Mouse (Mus musculus) forelimb bud, embryonic 11.5 days (tissue): ENCODE measurements around the gene Olfr33.

Experiments used
- DNase-seq: peaks from one replicate; pipeline ENCODE4 v3.0.0-alpha.2; 2012; ENCODE audit warnings: low read depth, low spot score

The Olfr33 gene

DNA sequence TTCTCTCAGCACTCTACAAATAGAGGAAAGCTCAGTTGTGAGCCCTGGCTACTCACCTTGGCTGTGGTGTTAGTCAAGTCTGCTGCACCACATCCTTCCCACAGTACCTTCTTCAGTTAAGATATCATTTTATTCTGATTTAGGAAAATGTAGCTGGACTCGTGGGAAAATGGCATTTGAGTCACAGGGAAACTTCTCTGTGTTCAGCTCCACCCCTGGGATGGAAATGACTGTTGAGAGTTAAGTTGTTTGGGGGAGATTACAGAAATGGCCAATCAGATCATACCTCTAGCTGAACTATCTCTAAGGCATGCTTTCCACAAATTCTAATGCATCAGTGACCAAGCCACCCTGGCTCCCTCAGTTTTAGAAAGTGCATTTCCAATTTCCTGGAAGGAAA lies at the start of gene Olfr33:
Gene Olfr33, minus strand, starts transcription at position 101 of the 400 bp plus-strand sequence.
- DNase-seq = no peak

DNA sequence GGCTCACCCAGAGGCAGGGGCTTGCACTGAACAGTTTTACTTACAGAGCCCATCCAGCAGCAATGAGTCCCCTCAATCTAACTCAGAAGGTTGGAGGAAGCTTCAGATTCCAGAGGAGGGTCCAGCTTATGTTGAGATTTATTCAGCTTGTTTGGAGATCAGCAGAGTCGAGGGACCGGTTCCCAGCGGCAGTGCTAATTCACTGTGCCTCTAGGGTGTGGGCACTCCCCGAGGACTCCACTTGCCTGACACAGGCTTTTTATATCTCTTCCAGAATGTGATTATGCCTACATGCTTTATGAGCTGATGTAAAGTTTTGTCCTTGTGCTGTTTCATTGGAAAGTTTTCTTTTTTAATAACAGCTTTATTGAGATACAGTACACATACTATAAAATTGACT lies 40.4 kb upstream of the Olfr33 start, which contains the start of the genes Olfr560 and Olfr78:
Gene Olfr560, minus strand, starts transcription at position 101 of the 400 bp plus-strand sequence.
Gene Olfr78, minus strand, starts transcription at position 206 of the 400 bp plus-strand sequence.
- no peak for DNase-seq

DNA sequence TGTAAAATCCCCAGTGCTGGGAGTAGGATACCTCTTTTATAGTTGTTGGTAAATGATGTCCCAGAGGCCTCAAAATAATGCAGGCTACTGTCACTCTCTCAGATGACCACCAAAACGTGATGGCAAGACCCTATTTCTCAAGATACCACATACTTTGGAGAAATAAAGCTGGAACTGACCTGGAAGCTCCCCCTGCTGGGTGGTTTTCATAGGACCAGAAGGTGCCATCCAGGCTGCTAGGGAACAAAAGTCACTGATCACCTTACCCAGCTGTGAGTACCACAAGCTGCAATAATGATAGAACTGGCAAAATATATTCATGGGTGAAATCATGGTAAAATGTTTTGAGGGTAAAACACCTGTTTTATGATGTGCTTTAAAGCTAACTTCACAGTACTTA lies 33.2 kb upstream of the Olfr33 start:
- DNase-seq = no peak

DNA sequence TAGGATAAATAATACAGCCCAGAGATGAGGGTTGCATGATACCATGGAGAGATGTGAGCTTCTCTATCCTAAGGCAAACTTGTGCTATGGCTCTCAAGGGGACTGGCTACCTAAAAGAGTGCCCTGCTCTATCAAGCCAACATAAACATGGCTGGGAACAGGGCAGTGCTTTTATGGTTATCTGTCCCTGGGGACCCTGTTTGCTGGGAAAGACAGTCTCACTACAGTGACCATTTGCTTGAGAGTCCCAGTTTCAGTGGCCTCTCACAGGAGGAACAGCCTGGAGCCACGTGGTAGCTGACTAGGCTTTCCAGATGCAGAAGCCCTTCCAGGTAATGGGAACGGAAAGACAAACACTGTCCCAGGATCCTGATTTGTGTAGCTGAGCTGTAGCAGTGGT lies 18.8 kb upstream of the Olfr33 start:
- no peak for DNase-seq

DNA sequence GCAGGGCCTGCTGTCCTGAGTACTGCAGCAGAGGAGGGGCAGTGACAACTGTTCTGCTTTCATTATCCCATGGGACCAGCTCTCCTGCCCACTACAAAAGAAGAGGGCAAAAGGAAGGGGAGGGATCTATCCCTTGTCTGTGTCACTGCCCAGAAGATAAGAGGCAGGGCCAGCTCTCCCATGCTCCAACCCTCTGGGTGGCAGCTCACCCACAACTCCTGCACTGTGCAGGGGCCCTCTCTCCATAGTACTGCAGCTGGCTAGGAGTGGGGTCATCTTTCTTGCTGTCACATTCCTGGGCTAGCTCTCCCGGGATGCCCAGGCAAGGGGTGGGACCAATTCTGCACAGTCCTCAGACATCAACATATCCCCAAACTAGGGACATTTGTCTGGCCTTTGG lies 14.9 kb upstream of the Olfr33 start:
- no peak for DNase-seq

DNA sequence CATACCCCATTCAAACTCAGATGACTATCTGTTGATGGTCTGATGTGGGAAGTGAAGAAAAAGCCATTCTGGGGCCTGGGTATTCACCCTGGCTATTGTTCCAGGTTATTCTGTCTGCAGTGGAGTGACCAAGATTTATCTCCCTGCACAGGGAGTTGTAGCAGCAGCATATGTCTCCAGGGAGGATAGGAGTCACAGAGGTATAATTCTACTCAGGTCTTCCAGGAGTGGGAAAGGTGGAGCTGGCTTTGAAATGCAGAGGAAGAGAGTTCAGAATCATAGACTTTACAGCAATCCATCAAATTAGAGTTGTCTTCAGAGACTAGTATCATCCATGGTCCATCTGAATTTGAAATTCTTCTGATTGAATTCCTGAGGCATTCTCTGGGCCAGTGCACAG lies 8.5 kb upstream of the Olfr33 start, which contains the start of gene Olfr559:
Gene Olfr559, minus strand, starts transcription at position 101 of the 400 bp plus-strand sequence.
- no peak for DNase-seq

DNA sequence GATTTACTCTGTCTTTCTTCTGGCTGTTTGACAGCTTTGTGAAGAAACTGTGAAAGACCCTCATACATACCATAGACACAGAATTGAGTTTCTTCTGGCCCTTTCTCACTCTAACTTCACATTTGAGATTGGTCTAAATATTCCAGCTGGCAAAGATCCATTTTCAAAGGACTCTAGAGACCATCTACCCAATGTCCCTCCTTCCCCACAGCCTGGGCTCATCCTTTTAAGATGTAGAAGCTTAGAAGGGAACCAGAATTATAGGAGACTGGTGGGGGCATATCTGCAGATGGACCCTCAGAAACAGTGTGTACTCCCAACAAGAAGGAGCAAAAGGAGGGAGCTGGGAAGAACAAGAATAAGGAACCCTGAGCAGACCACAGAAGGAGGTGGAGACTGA lies 17.0 kb downstream of the Olfr33 start, which contains the start of gene Olfr558:
Gene Olfr558, plus strand, starts transcription at position 301 of the 400 bp plus-strand sequence.
- DNase-seq = no peak

DNA sequence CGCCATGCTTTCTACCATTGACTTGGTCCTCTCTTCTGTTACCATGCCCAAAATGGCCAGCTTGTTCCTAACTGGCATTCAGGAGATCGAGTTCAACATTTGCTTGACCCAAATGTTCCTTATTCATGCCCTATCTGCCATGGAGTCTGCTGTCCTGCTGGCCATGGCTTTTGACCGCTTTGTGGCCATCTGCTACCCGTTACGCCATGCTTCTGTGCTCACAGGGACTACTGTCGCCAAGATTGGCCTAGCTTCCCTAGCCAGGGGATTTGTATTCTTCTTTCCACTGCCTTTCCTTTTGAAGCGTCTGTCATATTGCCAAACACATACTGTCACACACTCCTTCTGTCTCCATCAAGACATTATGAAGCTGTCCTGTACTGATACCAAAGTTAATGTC lies 20.4 kb downstream of the Olfr33 start:
- DNase-seq = no peak

DNA sequence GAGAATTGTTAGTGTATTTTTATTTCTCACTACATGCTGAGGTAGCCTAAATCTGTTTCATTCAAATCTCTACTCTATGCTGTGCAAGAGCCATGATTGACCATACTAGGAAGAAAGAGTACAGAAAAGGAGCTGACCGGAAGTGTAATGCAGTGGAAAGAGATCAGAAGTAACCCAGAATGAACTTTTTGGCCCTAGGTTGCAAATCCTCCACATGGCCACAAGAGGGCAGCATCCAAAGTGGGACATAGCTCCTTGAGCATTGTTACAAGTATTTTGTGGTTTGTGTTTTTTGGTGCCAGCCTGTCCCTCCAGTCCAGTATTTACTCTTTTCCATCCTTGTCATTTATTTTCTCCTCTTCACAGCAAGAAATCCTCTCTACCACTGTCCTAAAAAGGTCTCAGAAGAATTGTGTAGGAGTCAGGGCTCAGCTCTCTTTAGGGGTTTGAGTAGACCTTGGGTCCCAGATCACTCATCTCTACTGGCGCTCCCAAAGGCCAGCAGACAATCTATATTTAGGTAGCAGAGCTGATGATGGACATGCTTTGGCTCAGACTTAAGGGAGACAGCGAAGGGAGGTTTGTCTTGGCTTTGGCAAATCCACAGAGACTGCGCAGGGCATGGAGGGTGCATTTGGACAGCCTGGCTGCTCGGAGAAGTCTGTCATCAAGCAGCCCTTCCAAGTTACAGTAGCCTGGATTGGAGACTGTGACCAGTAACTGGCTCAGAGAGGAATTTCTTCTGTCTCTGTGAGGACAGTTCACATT lies 23.3 kb downstream of the Olfr33 start, which contains the start of gene Olfr557:
Gene Olfr557, plus strand, starts transcription at position 553 of the 768 bp plus-strand sequence.
- DNase-seq = peak; percentile 40

DNA sequence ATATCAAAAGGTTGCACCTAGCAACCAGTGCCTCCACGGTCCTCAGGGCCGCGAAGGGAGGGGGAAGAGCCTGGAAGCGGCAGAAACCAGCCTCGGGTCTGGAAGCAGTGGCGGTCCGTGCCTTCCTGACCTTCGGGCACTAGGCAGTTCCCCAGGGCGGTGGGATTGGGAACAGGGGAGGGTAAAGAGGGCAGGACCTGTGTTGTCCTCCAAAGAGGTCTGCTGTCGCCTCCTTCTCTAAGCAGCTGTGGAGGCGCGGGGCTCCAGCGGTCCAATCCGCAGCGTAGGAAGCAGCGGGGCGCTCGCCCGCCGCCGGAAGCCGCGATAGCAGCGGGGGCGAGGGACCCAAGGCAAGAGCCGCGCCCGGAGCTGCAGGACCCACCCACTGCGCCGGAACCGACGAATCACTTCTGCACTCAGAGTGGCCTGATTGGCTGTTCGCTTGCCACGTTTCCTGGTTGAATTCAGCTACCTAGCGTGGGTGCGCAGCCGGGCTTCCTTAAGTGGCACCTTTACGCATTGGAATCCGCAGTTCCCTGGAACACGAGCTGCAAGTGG lies 31.8 kb downstream of the Olfr33 start, which contains the start of gene Trim68:
Gene Trim68, minus strand, starts transcription at position 384 of the 558 bp plus-strand sequence.
- peak; percentile 87 for DNase-seq

DNA sequence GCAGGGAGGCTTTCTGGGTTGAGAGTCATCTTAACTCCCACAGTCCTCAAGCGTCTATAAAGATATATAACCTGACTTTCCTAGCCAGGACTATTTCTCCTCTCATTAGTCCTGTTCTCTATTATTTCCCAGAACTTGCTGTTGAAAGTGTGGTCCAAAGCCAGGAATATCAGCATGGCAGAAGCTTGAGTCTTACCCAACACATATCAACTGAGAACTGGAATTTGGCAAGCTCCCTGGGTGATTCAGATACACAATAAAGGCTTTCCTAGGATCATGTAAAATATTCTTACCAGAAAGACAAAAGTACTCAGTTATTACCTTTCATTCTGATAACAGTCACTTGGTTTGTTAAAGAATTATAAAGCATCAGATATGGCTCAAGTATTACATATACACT lies 37.0 kb downstream of the Olfr33 start:
- no peak for DNase-seq

DNA sequence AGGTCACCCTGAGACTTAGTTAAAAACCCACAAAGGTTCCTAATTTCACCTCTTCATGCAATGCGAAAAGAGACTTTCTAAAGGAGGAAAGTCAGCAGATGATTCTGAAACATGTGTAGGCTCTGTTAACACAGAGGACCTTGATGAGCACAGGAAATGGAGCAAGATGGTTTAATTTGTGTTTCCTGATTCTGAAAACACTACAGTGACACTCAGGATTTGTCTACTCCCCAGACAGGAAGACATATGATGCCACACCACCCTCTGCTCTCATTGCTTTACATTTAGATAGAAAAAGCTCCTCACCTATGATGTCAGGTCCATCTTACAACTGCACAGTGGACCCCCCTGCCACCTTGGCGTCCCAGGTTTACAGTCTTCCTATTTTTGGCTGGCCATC lies 42.6 kb downstream of the Olfr33 start:
- DNase-seq = no peak

DNA sequence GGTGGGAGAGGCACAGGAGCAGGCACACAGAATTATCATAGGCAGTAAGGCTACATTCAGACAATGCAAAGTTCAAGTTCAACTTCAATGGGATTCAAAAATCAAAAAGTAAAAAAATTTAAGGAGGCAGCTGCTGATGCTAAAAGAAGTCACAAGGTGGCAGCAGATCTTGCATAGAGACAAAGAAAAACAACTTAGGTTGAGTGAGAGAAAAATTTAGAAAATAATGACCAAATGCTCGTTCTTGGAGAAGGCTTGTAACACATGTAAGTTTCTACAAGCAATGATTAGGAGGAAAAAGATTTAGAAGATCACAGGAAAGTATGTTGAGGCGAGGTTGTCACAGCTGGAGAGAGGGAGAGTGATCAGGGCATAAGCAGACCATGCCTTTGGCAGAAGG lies 53.5 kb downstream of the Olfr33 start:
- DNase-seq = peak; percentile 11

DNA sequence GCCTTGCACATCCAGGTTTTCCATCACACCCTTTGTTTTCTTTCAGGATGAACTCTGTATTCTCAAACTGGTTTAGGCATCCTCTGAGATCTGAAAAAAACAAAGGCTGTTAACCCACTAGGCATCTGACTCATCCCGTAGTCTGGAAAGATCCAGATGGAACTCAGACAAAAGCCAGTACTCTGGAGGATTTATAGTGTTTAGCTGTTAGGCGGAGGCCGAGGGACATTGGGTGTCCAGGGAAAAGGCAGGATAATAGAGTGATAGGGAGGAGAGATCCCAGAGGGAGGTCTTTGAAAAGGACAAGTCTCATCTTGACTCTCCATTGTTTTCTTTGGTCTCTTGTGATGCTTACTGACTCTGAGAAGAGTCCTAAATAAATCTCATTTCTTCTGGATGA lies 54.3 kb downstream of the Olfr33 start, which contains the start of gene Olfr556:
Gene Olfr556, plus strand, starts transcription at position 301 of the 400 bp plus-strand sequence.
- DNase-seq = no peak
